Mouse (Mus musculus) testis, postnatal 10 days (tissue): ENCODE results near the gene Tmem230.

ENCODE experiments used
- DNase-seq: peaks from one replicate; pipeline ENCODE4 v3.0.0; 2021; ENCODE audit warnings: low spot score

Gene Tmem230

DNA sequence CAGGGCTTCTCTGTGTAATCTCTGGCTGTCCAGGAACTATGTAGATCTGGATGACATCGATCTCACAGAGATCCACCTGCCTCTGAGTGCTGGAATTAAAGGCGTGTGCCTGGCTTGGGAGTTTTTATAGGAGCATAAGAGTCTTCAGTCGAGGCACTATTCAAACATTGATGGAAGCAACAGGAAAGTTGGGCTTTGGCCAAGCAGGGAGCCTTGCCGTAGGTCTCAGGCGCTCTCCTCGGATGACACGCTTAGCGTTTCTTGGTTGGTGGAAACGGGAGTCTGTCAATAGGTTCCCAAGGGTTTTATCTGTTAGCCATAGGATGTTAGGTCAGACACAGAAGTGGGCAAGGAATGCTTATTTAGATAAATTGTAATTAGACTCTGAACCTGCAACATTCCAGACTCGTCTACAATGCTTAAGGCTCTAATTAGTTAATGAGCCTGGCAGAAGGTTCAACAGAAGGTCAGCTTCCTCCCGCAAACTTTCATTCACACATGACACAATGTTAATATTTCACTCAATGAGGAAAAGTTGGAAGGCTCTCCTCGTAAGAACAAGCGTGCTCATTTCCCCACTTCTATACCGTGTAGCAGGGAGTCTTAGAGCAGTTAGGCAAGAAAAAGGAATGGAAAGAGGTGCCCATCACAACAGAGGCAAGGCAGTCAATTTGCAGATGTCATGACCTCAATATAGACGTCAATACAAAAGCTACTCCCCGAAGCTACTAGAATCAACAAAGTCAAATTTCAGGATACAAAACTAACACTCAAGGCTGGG is 13.4 kb downstream of the Tmem230 start:
- DNase-seq = no peak

DNA sequence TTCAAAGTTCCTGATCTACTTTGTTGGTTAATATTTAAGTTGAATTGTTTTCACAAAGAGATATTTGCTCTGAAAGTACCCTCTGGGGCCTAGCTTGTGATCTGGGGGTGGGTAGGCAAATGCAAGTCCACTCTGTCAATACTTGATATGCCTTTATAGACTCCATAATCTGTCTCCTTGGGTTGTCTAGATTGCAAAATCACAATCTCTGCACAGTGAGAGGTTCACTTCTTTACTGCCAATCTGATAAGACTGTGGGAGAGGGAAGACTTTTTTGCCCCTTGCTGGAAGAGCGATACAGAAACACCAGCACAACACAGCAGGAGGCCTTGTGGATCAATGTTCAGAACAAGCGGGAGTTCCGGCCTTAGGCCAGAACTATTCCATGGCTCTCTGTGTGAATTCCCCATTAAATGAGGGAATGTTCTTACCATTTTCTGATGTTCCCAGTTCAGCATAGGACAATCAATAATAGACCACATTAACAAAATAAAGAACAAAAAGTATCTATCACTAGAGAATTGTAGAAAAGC is 15.1 kb downstream of the Tmem230 start:
- no peak for DNase-seq

- no peak for DNase-seq
Measured at GRCm38 (mm10) chr2:132224359-132224758, 23.2 kb downstream of the Tmem230 start.

GRCm38 (mm10) chr2:132221611-132222073 is 26.0 kb downstream of the Tmem230 start:
- DNase-seq = no peak

GRCm38 (mm10) chr2:132211995-132212656 is 35.5 kb downstream of the Tmem230 start:
- DNase-seq = no peak

DNA sequence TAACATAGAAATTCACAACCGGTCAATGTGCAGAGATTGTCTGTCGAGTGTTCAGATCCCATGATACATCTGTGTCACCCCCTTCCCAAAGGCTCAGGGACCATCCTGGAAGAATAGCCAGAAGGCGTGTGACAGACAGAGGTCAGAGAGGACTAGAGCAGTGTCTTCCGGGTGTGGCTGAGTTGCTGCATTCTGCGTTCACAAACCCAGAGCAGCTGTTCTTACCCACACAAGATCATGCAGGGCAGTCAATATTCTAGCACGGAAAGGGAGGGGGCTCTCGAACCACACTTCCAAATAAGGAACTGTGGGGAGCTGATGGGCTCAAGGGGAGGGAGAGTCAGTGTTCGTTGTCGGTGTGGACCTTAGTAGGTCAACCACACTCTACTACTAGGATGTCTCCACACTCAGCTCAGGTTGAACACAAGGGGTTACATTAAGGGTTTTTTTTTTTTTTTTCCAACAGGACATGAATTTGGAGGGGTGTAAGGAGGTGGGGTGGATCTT is 36.7 kb downstream of the Tmem230 start:
- no peak for DNase-seq

GRCm38 (mm10) chr2:132208246-132208881 is 39.2 kb downstream of the Tmem230 start:
- DNase-seq = no peak

- DNase-seq = no peak
Measured at GRCm38 (mm10) chr2:132206316-132206881, 41.2 kb downstream of the Tmem230 start.

DNA sequence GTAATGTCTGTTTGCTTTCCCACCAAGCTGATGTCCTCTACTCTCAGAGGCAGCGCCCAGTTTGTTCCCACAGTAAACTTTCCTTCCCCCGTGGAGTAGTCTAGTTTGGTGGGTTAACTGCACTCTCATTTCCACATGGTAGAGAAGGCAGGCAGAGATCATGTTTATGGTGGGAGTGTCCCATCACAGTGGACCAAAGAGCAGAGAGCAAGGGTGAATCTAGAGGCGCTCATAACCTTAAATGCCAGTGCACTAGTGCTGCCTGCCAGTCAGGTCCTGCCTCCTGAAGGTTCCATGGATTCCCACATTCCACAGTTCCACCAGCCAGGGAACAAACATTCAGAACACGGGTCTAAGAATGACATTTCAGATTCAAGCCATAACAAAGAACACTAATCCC is 42.1 kb downstream of the Tmem230 start:
- DNase-seq = no peak

- DNase-seq = no peak
Measured at GRCm38 (mm10) chr2:132203773-132204172, 43.8 kb downstream of the Tmem230 start.

DNA sequence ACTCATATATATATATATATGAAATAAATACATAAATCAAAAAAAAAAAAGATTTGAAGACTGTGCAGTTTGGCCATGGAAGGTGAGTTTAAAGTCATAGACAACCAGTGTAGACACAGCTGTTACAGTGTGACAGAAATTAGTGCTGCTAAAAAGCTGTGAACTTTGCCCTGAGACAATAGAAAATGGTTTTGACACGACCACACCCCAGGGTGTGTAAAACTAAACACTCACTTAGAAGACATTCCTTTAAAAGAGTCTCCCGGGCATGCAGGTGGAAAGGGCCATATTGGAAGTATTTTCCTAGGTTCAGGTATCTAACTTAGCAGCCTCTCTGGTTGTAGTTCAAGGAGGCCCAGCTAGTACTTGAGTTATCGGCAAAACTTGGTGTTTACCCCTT is 44.4 kb downstream of the Tmem230 start:
- DNase-seq = no peak

DNA sequence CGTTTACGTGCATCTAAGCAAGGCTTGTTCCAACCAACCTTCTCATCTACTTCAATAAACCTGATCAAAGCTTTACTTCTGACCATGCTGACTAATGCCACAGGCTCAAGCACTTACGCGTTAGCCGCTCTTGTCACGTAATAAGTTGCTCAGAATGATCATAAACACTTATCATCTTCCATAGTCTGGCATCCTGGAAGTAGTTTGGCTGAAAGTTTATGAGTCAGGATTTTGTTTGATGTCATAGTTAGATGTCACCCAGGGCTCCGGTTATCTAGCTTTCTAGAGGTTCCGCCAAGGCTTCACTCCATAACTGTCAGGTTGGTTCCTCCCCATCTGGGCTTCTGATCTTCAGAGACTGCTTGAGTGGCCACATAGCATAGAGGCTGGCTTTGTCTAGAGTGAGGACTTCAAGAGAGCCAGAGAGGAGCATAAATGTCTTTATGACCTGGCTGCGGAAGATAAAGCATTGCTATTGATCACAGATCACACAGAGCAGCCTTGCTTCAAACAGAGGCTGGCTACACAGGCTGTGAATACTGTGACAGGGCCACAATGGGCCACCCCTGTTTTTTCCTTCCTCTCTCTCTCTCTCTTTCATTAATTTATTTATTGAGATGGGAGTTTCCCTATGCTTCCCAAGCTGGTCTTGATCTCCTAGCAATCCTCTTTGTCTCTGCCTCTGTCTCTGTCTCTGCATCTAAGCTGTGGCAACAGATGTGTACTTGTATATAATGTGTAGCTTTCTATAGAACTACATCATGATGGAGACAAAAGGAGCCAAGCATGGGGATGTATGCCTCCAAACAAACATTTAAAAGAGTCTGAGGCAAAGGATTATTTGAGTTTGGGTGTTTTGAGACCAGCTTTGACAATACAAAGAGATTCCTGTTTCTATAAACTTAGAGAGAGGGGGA is 49.3 kb downstream of the Tmem230 start:
- no peak for DNase-seq

GRCm38 (mm10) chr2:132195602-132196001 is 52.0 kb downstream of the Tmem230 start:
- DNase-seq = no peak

GRCm38 (mm10) chr2:132190602-132191161 is 56.9 kb downstream of the Tmem230 start:
- no peak for DNase-seq
